Mouse (Mus musculus) gastrocnemius, postnatal 14 days (tissue): ENCODE measurements at regions not wholly inside any gene's neighbourhood (a gene's known extent, or its start where the extent isn't known, plus 50 kb on each side); places are given as distances from the start of the nearest gene placed in this dataset.

Source experiments
- DNase-seq: peaks from one replicate; pipeline ENCODE4 v3.0.0; 2021; ENCODE audit warnings: mixed read lengths
- intact Hi-C: fragments of 180-260 bp; cut with DNase I; formaldehyde crosslinking; loops from one replicate; pipeline ENCODE4 v1.15.1; 2025; ENCODE audit warnings: low total_unique reads

DNA sequence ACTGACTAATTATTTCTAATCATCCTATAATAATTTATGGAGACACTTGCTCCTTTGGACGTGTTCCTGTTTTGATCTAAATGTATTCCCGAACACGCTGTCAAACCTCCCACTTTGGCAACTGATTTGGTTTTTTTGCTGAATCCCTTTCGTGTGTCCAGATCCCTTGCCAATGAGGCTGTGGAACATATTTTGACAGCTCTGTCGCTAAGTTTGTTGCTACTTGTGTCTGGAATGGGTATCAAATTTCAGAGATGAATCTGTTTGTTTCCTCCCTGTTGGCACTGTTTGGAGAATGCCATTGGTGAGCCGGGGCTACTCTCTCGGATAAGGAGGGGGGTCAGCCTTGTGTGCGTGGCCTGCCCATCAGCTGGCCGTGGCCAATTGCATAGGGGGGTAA is 277.2 kb upstream of the Tshz3 start:
- intact Hi-C loops: no loop called here

DNA sequence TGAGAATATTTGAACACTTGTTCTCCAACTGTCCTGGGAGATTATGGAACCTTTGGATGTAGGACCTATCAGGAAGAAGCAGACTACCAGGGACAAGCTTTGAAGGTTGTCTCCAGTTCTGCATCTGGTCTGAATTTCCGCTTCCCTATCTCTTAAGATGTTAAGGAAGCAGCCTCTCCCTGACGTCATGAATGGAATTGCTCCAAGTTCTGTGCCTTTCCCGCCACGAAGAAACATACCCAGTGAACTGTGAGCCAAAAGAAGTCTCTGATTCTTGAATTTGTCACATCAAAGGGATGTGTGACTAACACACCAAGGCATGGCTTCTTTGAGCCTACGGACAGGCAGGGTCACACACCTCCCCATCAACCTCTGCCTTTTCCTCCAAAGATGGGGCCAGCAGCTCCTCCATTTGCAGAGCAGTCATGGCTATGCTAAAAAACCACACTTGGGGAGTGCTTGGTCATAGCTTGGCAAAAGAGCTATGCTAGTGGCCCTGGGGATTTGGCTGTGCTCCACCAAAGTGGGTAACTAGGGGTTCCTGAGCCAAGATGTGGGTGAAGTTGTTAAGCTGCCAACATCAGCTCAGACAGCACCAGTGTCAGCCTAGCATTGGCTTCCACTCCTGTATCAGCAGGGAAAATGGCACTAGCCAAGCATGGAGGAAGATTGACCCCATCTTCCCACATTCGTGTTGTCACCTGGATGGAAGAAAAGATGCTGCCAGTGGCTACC is 248.6 kb upstream of the Tshz3 start:
- intact Hi-C loops: no loop called here
- no peak for DNase-seq

More for the DNA sequence above, 277.2 kb upstream of the Tshz3 start:
- DNase-seq: no peak

DNA sequence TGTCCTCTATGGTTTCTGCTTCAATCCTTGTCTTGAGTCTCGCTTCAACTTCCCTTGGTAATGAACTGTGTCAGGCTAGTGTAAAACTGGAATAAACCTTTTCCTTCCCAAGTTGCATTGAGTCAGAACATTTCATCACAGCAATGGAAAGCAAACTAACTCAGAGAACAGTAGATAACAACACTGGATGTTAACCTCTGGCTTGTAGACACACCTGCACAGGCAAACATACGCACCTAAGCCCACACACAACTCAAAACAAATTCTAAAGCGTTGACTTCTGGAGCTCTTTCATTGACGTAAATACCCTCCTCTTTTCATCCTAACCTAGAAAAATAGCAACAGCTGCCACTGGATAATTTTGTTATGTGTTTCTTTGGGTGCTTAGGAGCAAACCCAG is 244.1 kb upstream of the Tshz3 start:
- no peak for DNase-seq
- intact Hi-C loops: no loop called here

DNA sequence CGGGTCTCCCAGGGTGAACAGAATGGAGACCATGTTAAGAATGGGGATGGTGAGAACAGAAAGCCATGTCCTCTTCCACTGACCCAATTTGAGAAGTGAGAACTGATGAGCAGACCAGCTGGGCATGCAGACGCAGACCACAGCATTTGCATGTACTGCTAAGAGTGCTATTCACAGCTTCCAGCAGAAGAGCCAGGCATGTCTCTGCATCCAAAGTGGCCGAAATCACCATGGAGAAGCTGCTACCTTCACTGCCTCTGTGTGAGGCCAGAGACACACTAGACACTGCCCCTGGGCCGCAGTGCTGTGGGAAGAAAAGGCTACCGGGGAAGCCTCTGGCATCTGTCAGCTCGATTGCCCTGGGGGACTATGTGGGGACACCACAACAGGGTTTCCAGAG is 241.8 kb upstream of the Tshz3 start:
- intact Hi-C loops: no loop called here
- DNase-seq: no peak

DNA sequence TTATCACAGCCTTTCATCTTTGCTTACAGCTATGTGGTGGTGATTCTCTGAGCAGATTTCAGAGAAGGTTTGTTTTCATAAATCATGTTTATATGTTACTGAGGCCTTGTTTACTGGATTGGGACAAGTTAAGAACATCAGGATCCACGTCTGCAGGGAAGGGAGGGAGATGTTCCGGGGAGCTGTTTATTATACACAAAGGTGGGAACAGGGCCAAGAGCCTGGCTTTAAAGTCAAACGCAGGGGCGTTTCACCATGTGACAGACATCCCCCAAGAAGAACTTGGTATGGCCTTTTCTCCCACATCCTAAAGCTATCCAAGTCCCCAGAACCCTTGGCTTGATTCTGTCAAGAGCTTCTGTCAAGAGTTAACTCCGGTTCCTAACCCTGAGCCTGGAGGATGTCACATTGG is 235.5 kb upstream of the Tshz3 start:
- intact Hi-C loops: no loop called here
- no peak for DNase-seq

DNA sequence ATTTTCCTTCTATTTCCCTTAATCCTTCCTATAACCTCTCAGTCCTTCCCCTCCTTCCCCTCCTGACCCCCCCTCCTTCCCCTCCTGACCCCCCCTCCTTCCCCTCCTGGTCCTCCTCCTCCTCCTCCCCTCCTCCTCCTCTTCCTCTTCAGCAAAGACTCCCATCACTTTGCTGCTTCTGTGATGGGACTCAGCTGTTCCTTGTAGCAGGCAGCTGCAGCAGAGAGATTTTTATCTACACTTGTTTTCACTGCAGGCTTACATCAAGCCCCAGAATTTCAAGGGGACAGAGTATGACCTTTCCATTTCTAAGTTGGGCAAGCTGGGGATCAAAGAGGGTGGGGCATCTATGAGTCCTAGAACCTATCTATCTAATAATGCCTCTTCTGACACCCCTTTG is 228.5 kb upstream of the Tshz3 start:
- intact Hi-C loops: no loop called here
- no peak for DNase-seq

DNA sequence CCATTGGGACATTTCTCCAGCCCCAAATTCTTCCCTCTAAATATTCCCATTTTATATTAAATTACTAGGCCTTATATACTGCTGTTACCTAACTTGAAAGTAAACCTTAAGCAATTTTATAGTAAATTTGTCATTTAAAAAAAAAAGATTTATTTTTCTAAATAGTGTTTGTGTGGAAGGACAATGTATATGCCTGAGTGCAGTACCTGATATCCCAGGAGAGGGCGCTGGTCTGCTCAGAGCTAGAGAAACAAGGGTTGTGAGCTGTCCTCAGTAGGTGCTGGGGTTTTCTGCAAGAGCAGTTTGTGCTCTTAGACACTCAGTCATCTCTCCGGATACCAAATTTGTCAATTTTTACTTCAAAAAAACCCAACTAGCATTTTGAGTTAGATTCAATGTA is 224.4 kb upstream of the Tshz3 start:
- DNase-seq: no peak
- intact Hi-C loops: no loop called here

DNA sequence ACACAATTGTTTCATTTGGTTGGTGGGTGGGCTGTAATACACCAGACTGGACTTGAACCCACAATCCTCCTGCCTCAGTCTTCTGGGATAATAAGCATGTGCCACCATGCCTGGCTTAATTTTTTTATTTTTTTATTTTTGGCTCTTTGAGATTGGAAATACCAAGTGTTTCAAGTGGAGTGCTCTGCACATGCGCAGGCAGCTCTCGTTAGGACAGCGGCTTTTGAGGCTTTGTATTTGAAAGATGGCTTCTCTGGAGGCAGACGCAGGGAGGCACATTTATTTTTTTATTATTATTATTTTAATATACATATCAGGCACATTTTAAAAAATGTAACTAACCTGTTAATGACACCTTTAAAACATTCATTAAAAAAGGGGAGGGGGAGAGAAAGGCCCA is 221.5 kb upstream of the Tshz3 start:
- intact Hi-C loops: no loop called here
- DNase-seq: no peak

DNA sequence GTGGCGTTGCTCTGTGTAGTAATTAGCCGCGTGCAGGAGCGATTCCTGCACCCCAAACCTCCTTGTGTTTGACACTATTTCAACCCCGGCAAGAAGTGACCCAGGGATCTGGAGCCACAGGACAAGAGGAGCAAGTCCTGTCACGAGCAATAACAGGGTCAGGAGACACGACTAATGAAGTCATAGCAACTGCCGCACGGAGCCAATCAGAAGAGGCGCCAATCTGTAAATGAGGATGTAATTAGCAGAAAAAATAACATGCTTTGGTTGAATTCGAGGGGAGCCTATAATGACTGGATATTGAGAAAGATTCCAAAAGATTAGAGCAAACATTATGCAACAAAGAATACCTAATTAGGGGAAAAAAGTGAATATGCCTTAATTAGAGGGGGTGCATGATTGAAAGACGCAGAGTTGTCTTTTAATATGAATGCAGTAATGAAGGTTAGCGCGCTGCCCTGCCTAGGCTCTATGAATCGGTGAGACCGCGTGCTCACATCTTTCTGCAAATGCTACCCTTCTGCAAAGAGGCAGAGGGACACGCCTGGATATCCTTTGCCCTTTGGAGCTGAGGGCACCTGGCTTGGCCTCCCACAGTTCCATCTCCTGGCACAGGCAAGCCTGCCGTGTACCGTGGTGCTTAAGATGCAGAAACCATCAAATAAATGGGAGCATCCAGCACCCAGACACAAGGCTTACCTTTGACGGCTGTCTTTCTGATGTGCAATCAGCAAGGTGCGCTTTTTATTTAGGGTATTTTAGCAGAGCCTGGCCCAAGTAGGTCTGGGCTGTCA is 220.9 kb upstream of the Tshz3 start:
- no peak for DNase-seq
- intact Hi-C loops: no loop called here

DNA sequence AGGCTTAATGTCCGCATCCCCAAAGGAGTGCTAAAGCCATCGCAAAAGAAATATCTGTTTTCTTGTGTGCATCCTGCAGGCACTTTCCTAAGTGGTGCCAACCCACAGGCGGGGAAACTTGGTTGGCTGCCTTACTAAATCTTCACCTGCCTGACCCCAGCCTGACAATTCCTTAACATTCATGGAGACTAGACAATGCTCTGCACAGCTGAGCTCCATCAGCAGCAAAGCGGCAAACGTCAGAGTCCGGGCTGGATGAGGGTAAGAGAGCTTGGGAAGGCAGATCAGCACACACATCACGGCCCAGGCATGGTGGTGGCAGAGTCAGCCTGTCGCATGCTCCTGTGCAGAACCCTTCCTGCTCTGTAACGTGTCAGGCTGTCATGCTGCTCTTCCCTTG is 209.8 kb upstream of the Tshz3 start:
- intact Hi-C loops: no loop called here

DNA sequence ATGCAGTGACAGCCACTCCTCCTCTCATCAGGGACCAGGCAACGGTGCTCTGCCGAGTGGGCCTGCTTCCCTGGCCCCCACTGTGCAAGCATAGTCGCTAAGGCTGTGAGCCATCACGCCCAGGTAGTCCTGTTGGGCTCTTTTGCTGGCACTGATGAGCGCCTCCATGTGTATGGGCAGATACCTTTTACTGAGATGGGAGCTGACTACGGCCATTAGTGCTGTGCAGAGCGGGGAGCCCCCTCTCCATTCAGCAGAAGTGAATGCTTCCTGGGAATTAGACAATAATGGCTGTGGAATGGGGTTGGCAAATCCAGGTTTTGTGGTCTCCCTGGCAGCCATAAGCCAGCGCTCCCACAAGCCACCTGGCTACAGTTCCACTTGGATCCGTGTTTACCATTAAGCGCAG is 206.7 kb upstream of the Tshz3 start:
- DNase-seq: no peak
- intact Hi-C loops: no loop called here

More for the DNA sequence above, 209.8 kb upstream of the Tshz3 start:
- no peak for DNase-seq

DNA sequence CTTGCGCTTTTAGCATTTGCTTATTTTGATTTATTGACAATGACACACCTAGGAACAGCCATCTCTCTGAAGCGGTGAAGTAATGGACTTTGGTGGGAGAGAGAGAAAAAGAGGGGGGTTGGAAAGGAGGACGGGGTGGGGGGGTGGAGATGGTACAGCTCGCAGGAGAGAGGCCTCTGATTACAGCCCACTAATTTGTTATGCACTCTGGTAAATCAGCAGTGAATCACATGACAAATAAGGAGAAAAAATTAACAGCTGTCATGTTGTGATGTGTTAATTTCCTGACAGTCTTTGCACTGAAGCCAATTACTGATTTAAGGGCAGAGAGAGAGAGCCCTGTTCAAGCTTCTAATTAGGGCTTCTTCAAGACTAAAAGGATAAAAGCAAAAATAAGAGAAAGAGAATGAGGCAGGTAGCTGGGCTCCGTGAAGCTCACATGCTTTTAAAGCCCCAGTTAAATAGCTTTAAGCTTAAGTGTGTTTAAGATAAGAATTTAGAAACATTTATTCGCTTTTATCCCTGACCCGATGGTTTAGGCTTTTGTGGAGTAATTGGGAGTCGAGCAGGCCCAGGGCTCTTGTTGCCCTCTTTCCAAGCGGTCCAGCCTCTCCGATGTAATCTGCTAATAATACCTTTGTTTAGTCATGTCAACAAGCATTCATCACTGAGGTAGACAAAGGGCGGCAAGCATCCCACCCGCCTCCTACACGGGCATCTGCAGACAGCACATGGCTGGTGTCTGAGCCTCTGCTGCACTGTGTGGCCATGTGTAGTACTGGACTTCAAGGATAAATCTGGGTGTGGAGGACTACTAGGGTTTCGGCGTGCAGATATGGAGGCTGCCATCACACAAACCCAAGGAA is 193.7 kb upstream of the Tshz3 start:
- intact Hi-C loops: no loop called here
- DNase-seq: no peak

DNA sequence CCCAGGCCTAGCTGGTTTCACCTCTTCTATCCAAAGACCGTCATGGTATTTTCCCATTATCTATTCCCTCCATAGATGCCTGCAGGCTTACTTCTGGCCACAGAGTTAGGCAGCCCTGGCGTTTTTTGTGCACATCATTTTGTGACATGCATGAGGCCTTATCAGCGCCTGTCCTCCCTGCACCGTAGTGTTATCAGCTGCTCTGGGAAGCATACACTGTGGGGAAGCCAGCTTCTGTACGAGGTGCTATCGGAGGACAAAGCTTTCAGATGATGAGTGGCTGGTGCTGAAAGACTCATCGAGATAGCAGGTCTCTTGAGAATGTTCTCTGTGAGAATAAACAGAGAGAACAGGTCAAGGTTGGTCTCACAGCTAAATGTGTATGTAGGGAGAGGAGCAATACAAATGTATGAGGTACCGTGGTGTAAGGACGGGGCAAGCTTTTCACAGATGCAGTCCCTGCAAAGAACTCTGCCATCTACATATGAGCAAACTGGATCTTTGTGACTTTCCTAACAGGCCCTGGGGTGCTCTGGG is 190.0 kb upstream of the Tshz3 start:
- no peak for DNase-seq
- intact Hi-C loops: no loop called here

DNA sequence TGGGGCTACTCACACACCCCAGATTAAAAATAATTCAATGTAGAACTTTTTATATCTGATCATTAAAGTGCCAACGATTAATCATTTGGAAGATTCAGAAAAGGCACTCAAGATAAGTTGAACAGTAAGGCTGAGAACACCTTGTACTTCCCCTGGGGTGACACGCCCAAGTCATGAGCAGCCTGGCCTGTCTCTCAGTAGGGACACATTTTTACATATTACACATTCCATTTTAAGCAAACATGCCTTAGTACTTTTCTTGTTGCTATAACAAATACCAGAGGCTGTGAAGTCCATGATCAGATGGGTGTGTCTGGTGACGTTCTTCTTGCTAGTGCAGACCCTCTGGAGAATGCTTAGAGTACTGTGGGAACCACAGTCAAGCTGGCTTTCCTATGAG is 184.2 kb upstream of the Tshz3 start:
- intact Hi-C loops: no loop called here
- DNase-seq: no peak

DNA sequence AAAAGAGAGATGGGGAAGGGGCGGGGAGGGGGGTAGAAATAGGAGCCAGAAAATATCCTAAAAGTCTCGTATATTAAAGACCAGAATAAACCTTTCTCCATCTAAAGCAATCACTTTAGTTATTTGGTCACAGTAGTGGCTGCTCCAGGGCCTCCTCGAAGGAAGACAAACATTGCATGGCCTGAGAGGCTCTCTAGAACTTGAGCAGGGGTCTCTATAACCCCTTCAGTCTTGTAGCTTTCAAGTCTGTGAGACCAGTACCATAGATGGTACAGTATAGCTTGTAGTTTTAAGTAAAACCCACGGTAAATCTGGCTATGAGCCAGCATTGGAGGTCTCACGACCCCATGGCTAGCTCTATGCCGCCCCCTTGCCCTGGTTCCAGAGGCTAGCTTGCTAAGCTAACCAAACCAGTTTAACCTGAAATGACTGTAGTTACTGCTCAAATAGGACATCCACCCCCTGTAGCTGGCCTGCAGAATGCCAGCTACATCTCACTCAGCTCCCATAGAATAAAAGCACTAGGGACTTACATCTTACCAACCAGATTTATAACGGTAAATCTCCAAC is 181.7 kb upstream of the Tshz3 start:
- no peak for DNase-seq
- intact Hi-C loops: no loop called here

DNA sequence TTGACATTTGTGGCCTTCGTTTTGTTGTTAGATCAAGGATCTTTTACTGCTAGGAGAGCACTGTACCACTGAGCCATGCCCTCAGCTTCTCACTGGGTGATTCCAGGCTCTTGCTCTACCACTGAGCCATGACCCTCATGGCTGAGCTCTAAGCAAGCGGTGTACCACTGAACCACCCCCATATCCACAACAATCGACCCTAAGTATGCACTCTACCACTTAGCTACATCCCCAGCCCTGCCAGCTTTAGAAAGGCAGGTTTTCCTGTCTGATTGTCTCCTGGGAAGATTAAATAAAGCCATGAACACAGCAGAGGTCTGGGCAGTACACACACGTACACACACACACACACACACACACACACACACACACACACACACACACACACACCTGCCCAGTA is 178.9 kb upstream of the Tshz3 start:
- intact Hi-C loops: no loop called here
- DNase-seq: no peak

DNA sequence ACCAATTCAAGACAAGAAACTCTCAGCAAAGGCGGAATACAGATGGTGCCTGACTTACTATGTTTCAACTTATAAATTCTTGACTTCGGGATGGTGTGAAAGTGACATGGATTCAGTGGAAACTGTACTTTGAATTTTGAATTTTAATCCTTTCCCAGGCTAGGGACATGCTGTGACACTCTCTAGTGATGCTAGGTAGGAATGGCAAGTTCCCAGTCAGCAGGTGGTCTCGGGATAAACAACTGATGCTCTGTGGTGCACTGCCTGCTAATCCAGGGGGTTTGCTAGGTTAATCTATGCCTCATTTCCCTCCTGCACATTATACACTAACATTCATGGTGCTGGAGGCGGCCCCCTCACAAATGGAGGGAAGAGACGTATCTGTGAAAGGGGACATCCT is 175.0 kb upstream of the Tshz3 start:
- DNase-seq: no peak
- intact Hi-C loops: no loop called here

DNA sequence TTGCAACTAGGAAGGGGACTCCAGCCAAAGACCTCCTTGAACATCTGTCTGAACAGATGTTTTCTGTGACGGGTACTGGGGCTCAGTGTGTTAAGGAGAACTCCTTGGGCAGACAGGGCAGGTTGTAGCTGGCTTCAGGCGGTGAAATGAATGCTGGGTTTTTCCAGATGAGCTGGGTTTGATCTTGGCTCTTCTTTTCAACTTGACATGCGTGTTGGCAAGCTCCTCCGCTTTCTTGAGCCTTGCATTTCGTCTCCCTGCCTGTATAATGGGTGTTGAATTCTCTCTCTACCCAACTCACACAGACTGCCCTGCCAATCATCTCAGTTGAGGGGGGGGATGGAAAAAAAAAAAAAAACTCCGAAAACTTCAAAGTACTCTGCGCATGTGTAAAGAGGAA is 171.8 kb upstream of the Tshz3 start:
- intact Hi-C loops: no loop called here

DNA sequence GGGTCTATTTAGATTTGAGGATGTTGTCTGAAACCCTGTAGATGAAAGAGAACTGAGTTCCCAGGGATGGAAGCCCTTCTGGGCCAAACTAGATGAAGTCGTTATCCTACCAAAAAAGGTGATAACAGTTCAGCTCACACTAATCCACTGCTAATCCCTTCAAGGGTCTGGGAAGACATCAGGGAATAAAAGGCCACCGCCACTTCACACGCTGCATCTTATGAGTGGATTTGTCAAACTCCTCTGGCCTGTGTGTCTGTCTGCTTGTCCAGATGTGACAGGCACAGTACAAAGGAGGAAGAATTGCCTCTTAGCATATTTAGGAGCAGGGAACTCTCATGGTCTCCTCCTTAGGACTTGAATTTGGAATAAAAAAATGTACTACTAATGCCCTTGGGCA is 171.2 kb upstream of the Tshz3 start:
- intact Hi-C loops: no loop called here
- no peak for DNase-seq

More for the DNA sequence above, 171.8 kb upstream of the Tshz3 start:
- no peak for DNase-seq
